Mouse (Mus musculus): ENCODE results near the gene Gpc5.

Gene Gpc5

DNA sequence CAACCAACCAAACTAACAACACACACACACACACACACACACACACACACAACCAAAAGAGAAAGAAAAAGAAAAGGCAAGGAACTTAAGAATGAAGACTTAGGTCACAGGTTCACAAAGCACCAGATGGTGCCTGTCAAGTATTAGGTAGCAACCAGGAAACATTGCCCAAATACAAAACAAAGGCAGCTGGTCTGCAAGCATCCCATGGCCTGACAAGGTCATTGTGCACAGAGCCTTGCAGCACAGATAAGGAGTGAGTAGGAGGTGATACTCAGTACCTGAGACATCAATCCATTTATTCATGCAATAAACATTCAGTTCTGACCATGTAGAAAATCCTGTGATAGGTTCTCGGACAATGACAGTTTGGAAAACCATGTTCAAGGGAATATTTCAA lies 884.0 kb downstream of the Gpc5 start:
- DNase-seq = no peak

DNA sequence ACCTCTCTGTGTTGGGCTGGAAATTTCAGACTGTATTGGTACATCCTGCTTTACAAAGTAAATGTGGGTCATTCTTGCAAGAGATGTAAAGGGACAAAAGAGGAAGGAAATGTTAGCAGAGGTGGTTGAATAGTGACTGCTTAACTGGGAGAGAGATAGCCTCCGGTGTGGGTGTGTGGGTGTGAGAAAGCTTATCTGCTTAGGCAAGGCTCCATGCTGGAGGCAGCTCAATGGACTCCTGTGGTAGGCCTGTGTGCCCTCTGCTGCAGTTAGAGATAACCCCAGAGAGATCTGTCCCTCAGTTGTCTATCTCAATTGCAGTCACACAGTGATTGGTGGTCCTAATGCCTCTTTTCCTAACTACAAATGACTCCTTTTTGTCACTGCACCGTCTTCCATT lies 887.2 kb downstream of the Gpc5 start:
- no peak for DNase-seq

DNA sequence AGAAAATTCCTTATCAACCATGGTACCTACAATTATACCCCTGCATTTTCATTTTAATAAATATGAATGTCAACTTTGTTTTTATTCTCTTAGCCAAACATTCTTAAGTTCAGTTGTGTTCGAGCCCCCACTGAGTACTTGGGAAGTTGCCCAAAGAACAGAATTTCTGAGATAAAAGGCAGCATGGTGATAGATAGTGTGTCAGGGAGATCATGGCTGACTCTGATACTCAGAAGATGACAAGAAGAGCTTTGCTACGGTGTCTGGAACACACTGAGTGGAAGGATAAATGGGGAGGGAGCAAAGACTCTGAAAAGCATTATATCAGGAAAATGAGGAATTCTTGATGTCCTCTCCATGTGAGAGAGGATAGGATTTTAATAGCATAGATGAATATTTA lies 898.7 kb downstream of the Gpc5 start:
- DNase-seq = no peak

DNA sequence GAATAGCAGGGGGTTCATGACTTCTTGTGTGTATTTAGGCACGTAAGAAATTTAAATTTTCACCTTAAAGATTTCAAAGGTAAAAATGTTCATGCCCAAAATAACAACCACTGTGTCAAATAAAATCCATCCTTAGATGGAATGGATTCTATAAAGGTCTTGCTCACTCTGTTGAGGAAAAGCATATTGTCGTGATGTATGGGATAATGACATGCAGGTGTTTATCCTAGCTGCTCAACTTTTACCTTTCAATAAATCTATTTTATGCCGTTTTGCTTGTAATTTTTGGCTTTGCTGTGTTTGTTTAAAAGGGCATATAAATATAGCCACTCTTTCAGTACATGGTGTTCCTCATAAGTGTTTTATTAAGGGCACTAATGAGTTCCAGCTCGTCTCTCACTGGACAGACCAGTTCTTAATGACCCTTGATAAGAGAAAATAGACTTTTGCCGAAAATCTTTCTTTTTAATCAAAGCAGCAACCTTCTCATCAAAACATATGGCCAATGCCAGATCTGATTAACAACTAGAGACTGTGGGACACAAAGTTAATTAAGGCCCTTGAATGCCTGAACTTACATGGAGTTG lies 901.6 kb downstream of the Gpc5 start:
- DNase-seq = no peak

DNA sequence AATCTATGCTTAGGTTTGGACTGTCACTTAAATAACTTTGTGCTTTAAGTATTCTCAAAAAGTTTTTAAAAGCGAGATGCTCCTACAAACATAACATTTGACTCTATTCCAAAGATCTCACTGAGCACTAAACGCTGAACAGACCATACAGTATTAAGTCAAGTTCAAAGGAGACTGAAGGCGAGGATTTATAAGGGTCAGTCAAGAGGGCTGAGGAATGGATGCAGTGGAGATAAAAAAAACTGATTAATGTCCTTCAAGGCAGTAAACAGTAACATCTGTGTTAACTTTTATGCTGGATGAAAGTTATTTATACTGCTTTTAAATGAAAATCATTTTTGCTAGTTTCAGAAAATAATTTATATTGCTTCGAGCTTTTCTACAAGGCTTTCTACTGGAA lies 906.9 kb downstream of the Gpc5 start:
- DNase-seq = no peak

DNA sequence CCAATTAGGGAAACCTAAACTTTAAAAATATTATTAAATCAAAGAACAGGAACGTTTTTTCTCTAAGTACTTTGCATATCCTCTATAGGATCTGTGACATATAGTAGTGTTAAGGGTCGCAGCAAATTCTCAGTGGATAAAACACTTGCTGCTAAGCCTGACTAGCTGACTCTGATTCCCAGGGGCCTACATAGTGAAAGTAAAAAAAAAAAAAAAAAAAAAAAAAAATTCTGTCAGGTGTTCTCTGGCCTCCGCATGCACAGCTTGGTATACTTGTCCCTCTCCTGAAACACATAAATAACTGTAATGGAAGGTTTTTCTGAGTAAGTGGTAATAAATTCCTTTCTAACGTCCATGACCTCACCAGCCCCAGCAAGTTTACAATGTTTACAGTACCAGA lies 995.0 kb downstream of the Gpc5 start:
- DNase-seq = no peak

DNA sequence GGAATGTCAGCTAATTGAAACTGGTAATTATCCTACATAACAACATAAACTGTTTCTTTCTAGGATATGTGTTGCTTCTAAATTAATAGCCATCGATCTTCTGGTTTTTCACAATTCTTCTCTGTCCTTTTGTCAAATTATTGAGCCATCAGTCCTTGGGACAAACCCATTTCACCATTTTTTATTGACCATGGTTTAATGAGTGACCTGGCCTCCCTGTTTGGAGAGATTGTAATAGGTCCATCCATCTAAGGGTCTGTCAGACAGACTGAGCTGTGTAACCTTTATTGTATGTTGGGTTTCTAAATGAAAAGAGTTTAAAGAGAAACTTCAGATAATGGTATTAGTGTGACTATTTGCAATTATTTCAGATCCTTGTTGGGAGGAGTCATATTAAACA lies 1035.9 kb downstream of the Gpc5 start:
- no peak for DNase-seq

DNA sequence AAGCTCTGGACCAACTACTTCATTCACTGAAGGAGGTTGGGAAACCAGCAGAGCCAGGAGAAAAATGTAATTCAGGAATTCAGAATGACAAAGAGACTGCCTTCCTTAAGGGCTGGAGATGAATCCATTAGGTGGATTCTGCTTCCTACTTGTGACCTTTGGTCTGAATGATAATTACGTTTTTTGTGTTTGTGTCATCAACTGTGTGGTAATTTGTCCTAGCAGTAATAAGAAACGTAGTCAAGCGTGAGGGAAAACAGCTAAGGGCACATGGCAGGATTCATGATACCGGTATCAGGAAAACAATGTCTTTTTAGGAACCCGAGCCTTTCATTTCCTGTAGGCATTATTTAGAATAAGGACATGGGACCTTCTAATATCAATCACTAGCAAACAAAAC lies 1045.3 kb downstream of the Gpc5 start:
- no peak for DNase-seq

DNA sequence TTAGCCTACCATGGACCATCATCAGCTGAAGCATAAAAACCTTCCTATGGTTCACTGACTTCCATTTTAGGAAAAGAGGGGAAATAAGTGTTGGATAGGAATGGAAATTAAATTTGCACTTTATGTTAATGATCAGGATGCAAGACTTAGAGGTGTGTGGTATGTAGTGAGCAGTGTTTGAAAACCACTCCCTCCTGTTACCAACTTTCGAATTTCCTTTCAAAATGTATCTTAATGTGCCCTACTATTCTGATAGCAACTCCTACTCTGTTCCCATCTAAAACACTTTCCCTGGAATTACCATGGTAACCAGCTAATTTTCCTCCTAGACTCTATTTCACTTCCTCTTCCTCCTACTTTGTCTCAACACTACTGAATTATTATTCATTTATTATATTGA lies 1045.8 kb downstream of the Gpc5 start:
- no peak for DNase-seq

DNA sequence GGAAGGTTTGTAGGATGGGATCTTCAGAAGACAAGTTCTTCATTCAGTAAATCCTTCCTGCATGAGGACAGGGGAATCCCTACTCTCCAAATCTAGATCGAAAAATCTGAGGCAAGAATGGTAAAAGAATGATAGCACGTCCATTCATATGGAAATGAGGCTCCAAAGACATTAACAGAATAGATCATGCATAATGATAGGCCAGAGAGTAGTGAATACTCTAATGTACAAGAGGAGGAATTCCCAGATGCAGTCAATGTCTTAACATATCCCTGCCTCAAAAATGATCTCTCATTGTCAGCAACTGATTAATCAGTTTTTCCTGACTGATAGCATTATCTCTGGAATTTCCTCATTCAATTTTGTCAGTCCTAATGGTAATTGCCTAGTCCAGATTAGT lies 1070.6 kb downstream of the Gpc5 start:
- DNase-seq = no peak

DNA sequence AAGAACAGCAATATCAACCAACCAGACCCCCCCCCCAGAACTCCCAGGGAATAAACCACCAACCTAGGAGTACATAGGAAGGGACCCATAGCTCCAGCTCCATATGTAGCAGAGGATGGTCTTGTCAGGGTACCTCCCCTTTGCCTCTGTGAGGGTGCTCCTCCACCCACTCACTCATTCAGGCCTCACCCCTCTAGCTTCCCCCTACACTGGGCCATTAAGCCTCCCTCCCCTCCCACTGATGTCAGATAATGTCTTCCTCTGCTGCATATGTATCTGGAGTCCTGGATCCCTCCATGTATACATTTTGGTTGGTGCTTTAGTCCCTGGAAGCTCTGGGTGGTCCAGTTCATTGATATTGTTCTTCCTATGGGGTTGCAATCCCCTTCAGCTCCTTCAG lies 1075.4 kb downstream of the Gpc5 start:
- DNase-seq = no peak

DNA sequence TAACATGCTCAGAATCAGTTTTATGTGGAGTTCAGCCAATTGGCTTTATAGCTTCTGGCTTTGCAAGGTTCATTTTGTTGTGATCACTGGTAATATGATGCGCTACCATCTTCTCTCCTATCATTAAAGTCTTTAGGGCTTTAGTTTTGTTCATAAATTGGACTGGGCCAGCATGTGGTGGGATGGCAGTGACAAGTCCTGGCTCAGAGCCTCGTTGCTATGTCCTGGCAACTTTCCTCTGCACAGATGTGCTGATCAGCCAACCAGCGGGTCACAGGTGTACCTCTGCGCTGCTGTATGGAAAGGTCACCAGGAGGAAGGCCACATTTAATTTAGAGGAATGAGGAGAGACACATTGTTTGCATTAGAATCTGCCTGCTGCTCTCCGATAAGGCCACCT lies 1077.1 kb downstream of the Gpc5 start:
- DNase-seq = no peak

DNA sequence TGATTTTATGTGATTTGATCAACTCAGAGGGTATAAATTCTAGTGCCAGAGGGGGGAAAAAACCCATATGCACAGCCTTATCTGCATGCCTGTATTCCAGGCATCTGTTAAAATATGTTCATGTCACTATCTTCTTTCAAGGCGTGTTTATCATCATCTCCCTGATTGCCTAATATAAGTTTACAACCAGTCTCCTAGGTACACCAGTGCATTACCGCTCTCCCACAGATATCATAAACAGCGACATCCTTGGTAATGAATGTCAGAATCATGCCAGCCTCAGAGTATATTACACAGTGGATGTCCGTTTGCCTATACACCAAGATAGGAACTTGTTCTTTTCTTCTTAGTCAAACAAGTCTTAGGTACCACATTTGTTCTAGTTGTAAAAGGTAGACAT lies 1095.0 kb downstream of the Gpc5 start:
- DNase-seq = no peak

DNA sequence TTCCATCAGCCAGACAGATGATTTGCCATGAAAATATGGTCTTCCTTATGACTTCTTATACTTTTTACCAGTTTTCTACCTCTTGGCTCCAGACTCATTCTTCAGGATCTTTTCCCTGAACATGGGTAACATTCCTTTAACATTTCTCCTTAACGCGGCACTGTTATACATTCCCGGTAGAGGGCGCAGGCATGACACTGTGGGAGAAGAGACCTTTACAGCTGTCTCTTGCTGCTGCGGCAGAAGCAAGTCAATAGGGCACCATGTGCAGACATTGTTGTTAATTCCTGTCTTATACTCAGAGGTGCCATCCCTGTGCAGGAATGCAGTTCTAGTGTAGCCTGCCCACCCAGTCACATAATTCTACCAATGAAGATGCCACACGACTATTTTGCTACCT lies 1115.0 kb downstream of the Gpc5 start:
- DNase-seq = peak; percentile 5

DNA sequence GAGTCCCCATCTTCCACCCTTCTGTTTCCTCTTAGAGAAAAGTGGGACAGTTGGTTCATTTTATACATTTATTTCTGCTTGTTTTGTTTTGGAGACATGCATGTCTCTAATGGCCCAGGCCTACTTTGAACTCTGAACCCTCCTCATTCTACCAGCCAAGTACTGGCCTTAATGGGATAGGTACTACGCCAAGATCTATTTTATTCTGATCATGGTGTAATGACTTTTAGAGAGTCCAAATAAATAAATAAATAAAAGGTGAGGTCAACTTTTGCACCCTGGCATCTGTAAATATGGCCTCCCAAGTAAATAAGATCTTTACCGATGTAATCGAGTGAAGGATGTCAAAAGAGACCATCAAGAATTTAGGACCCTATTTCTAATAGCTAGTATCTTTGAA lies 1116.6 kb downstream of the Gpc5 start:
- no peak for DNase-seq

DNA sequence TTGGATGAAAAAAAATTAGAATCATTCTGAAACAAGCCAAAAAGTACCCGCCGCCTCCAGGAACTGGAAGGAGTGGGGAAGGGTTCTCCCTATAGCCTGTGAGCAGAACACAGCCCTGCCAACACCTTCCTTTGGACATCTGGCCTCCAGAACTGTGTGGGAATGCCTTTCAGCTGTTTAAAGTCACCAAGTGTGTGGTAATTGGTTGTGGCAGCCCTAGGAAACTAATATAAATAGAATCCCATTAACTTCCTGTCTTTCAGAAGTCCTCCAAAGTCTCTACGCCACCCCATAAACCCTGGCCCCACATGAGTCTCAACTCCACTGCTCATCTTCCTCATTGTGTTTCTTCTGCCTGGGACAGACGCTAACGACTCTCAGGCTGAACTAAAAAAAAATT lies 1117.0 kb downstream of the Gpc5 start:
- no peak for DNase-seq

DNA sequence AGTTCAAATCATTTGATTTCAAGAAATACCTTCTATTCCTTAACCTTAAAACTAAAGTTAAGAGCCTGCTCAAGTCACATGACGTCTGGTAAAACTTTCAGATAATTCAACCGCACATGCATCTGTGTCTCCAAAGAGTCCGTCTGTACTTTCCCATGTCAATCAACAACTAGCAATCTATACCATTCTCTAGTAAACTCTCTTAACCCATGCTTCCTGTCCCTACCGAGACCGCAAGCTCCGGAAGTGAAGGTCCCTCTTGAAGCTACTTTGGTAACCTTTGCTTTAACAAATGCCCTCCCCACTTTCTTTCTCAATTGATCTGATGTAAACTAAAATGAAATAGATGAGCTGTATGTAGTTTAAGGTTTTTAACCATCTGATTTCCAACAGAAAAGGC lies 1118.3 kb downstream of the Gpc5 start:
- DNase-seq = no peak

DNA sequence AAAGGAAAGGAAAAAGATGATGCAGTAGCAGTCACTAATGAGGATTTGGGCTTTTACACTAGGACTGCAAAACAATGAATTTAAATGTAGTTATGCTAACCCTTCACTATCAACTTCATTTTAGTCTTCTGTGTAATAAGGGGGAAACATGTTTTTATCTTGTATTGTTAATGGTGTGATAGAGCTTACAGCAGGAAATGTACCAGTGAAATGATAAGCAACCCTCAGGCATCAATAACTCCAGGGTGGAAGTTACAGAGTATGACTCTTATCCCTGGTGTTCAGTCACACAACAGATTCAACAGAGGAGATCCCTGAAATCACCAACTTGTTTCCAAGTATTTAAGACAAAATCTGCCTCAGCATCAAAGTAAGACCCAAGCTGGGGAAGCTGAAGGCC lies 1120.0 kb downstream of the Gpc5 start:
- no peak for DNase-seq

DNA sequence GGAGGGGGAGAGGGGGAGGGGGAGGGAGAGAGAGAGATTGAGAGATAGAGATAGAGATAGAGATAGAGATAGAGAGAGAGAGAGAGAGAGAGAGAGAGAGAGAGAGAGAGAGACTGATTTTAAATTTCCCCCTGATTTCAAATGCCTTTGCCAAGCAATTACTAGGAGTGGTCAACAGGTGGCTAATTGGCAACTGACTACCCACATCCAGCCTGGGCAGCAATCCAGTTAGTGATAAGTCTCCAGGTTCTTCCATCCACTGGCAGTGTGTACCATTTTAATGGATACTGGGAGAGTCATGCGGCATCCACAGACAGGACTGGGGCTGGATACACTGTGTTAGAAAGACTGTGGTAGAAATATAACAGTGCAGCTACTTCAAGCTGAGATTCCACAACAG lies 1166.1 kb downstream of the Gpc5 start:
- no peak for DNase-seq

DNA sequence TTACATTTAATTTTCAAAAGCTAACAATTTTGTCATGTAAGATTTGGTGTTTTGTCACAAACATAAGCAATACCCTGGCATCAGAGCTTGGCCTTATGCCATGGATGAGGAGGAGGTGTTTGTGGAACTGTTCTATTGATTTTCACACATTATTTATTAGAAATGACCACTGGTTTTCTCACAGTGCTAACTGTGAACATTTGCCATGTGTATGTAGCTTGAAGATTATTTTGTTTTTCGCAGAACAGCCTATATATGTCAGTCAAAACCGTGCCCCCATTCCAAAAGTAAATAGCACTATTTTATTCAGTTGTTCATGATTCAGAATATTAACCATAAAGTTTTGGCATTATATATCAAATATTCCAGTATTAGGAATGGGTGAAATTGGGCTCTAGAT lies 1216.5 kb downstream of the Gpc5 start:
- DNase-seq = no peak

DNA sequence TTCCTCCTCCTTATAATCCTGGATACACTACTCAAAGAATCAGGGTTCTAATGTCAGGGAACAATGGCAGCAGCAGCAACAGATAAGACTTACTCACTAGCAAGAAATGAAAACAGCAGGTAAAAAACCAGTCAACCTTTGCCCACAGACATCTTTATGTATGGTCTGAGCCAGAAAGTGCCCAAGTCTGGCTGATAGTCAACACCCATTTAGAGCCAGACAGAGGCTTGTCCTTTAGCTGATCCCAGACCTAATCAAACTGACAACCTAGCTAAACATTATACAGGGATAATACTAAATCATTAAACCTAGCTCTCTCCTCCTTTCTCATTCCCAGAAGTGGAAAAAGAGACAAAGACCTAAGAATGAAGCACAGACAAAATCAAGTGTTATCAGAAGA lies 1225.5 kb downstream of the Gpc5 start:
- DNase-seq = peak; percentile 12

DNA sequence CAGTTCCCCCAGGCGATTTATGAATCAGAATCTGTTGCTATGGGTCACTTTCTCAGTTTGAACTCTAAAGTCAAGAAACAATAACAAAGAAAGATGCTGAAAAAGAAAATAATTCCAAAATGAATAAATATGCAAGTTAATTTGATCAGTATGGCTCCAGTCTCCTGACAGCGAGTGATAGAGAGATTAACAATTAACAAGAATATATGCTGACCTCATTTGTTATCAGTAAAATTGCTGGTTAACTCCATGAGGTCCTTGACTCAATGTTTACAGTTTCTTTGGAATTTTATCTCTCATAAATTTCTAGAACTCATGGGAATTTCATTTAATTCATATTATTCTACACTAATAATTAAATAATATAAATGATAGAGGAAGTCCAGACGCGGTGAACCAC lies 1244.2 kb downstream of the Gpc5 start:
- no peak for DNase-seq

DNA sequence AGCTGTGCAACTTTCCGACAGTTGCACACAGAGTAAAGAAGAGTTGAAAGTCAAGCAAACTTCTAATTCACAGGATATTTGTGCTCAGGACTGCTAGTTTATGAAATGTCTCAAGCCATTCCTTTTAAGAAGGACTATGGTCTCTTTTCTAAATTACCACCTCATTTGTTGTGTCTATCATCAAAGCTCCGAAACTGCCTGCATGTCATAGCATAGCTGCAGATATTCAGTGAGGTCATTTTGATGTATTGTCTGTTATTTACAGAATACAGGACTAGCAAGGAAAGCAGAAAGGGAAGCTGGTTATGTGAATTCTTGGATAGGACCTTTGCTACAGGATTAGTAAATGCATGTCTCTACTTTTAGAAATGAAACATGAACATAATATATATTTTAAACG lies 1246.4 kb downstream of the Gpc5 start:
- DNase-seq = no peak

DNA sequence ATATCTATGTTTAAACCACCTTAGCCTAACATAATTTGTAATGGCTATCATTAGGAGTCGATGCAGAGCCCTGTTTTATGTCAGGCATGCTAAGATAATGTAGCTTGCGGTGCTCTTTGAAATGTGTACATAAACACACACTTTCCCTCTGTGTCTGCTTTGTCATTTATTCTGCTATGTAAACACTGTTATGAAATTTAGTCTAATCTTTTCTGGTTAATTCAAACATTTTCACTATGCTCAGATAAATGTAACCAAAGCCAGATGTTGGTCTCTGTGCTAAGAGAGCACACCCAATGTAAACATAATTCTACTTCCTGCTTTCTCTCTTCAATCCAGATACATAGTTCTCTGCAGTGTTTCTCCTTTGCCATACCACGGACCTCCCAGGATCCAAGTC lies 1256.5 kb downstream of the Gpc5 start:
- no peak for DNase-seq

DNA sequence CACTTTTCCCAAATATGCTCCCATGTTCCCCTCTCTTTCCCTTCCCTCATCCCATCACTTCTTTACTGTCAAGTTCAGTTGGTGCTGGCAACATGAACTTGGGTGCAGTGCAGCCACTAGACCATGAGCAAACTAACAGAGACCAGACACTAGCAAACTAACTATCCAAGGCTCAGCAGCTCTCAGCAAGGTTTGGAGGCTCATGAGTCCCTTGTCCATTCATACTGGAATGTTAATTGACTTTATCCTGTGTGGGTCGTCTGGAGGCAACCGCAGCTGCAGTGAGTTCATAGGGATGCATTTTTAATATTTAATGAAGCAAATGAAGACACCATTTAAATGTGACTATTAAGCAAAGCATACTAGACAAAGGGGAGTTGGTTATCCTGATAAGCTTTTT lies 1292.6 kb downstream of the Gpc5 start:
- DNase-seq = no peak

DNA sequence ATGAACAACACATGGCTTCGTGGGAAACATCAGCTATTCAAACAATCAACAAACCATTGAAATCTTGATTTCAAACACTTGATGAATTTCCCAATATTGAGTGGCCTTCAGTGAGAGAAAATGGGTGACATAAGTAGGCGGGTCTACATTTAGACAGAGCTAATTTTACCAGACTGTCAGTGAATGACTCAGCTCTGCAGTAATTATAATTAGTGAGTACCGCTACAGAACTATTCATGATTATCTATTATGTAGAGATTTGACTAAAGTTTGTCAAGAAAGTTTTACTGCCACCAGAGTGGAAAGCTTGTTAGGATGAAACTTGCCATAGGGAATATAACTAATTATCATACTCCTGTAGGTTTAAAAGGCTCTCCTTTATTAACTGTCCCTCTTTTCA lies 1323.5 kb downstream of the Gpc5 start:
- DNase-seq = no peak

Measured in kidney, adult 11 months (tissue).